Mouse (Mus musculus) testis, postnatal 10 days (tissue): ENCODE results near the gene Gm28043.
A peak's percentile ranks its signal among the peaks of the same experiment; 100 is the strongest.

Experiments
- DNase-seq: peaks from one replicate; pipeline ENCODE4 v3.0.0; 2021; ENCODE audit warnings: low spot score

The Gm28043 gene

GRCm38 (mm10) chr17:29627285-29627684 is 12.6 kb downstream of the Gm28043 start:
- no peak for DNase-seq

DNA sequence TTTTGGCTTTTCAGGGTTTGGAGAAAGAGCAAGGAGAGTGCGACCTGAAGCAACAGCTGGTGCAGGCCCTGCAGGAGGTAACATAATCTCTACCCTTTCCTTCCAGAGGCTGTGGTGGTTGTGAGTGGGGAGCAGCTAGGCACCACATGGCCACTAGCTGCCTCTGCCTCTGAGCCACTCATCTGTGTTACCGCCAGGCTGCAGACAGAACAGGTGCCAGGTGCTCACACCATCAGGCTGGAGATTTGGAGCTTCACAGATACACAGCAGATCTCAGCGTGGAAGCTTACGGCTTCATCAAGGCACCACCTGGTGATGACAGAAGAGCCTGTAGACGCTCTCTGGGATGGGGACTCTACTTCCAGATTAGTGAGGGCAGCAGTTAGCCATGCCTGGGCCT is 14.3 kb downstream of the Gm28043 start:
- no peak for DNase-seq

- no peak for DNase-seq
Measured at GRCm38 (mm10) chr17:29629620-29630019, 14.9 kb downstream of the Gm28043 start.

DNA sequence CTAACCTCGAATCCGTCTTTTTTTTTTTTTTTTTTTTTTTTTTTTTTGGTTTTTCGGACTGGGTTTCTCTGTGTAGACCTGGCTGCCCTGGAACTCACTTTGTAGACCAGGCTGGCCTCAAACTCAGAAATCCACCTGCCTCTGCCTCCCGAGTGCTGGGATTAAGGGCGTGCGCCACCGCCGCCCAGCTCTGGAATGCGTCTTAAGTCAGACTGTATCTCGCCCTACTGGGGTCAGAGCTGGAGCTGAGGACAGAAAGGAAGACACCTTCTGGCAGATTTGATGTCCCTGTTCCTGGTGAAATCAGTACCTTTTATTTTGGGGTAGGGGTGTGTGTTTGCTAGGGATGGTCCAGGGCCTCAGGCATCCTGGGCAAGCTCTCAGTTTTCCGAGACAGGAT is 17.6 kb downstream of the Gm28043 start:
- no peak for DNase-seq

DNA sequence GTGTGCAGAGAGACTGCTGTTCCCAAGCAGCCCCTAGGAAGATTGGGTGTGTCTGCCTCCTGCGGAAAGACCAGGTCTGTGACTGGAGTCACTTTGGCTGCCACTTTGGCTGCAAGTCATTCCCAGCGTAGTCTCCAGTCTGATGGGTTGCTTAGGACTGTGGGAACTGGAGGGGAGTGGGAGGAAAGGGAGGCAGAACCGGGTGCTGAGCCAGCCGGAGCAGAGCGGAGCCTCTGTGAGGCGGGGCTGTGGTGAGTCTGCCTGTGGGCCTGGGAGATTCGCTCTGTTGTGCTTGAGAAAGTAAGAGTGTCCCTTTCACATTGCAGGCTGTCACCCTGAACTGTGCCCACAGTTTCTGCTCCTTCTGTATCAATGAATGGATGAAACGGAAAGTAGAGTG is 20.8 kb downstream of the Gm28043 start:
- DNase-seq = no peak

- peak; percentile 72 for DNase-seq
Measured at GRCm38 (mm10) chr17:29636118-29636517, 21.4 kb downstream of the Gm28043 start.

DNA sequence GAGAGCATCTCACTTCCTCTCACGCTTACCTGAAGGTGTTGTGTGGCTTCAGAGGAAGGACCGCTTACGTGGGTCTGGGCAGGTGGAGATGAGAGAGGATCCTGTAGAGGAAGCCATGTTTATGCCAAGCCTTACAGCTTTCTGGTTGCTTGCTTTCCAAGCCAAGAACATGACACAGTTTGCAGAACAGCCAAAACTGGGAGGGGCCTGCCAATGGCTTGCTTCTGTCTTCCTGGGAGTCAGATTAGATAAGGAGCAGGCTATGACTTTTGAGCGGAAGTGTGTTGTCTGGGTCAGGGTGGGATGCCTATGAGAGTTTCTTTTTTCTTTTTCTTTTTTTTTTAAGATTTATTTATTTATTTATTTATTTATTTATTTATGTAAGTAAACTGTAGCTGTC is 22.7 kb downstream of the Gm28043 start:
- no peak for DNase-seq

DNA sequence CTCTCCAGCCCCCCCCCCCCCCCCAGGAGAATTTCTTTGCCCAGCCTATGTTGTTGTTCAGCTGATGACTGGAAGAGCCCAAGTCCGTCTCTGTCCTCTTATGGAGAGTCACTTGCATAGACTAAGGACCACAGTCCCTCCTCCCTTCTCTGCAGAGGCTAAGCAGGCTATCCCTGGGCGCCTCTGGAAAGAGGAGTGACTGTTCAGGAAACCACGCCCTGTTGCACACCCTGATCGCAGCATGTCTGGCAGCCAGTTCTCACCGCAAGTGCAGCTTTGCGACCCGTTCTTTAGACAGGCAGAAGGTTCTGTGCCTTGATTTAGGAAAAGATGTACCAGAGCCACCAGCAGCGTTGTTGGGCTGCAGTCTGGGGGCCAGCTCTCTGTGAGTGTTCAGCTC is 23.2 kb downstream of the Gm28043 start:
- no peak for DNase-seq

DNA sequence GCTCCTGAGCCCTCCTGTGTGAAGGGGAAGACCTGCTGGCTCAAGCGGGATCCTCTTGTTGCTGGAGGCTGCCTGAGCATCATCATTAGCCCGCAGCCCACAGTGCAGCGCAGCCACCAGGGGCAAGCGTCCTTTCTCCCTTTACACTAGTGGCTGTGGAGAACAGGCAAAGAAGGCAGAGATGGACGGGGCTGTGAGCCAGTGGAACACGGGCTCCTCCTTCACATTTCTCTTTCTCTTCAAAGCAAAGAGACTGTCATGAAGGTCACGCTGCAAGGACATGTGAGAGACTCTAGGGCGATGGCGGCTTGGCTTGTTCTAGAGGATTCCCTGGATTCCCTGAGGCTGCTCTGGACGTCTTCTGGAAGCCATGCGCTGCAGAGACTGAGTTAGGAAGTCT is 26.3 kb downstream of the Gm28043 start:
- peak; percentile 48 for DNase-seq

DNA sequence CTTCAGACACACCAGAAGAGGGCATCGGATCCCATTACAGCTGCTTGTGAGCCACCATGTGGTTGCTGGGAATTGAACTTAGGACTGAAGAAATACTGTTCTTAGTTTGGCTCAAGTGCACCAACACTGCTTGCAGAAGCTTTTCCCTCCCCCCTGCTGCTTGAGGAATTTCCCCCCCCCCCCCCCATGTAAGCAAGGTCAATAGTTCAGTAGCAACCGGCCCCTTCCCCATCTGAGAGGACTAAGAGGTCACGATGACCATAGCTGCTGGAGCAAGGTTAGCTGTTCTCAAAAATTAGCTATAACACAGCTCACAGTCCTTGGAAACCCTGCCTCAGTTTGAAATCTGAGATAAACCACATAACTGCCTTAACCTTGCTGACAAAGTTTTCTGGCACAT is 27.5 kb downstream of the Gm28043 start:
- no peak for DNase-seq

- no peak for DNase-seq
Measured at GRCm38 (mm10) chr17:29658249-29658648, 43.6 kb downstream of the Gm28043 start.

GRCm38 (mm10) chr17:29660076-29660761 is 45.5 kb downstream of the Gm28043 start, which contains the start of gene Cmtr1:
Gene Cmtr1, plus strand, starts transcription at chr17:29660595.
- DNase-seq = peak; percentile 98

- peak; percentile 48 for DNase-seq
Measured at GRCm38 (mm10) chr17:29660762-29661391, 46.2 kb downstream of the Gm28043 start.

- peak; percentile 60 for DNase-seq
Measured at GRCm38 (mm10) chr17:29662145-29662544, 47.5 kb downstream of the Gm28043 start.

DNA sequence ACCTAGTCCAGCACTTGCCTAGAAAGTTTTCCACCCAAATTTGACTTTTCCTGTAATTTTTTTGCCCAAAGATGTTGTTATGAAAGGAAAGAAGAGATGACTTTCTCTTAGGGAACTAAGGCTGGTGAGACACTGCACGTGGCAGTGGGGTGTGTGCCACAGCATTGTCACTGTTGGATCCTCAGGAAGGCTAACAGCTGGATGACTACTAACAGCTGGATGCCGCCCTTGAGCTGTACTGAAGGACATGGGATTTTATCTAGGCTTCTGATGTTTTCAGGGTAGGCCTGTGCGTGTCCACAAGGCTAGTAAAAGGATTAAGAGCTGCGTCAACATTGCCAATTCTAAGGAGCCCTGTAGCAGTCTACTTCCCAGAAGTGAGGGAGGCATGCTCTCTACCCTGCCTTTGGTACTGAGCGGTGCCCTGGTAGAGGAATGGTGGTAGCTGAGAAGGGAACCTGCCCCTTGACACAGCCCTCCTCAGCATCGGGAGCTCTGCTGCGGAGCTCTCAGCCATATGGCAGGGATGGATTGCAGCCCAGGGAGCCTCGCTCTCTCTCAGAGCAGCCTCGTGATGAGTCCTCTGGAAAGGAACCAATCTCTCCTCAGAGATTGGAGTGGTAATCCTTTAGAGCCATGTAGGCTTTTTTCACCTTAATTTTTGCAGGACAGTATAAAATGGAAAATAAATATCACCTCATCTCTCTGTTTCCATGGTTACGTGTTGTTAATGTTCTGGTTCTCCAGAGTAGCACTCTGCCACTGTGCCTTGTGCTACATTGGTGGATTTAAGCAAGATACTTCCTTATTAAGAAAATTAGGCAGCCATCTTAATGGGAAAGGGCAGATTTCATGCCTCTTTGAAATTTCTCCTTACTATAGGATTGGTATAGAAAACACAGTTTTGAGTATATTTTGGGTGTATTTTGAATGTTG is 53.6 kb downstream of the Gm28043 start:
- no peak for DNase-seq

DNA sequence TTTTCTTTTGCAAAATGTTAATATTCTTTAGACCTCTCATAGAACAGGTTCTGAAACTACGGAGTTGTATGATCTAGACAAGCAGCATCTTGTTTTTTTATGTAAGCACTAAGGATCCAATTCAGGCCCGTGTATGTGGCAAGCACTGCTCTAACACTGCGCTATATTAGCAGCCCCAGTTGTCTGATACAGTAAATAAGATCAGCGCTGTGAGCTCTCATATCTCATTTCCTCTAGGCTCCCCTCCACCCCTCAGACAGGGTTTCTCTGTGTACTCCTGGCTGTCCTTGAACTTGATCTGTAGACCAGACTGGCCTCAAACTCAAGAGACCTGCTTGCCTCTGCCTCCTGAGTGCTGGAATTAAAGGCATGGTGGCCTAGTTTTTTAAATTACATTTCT is 54.4 kb downstream of the Gm28043 start:
- DNase-seq = no peak

GRCm38 (mm10) chr17:29669936-29670335 is 55.3 kb downstream of the Gm28043 start:
- DNase-seq = no peak

DNA sequence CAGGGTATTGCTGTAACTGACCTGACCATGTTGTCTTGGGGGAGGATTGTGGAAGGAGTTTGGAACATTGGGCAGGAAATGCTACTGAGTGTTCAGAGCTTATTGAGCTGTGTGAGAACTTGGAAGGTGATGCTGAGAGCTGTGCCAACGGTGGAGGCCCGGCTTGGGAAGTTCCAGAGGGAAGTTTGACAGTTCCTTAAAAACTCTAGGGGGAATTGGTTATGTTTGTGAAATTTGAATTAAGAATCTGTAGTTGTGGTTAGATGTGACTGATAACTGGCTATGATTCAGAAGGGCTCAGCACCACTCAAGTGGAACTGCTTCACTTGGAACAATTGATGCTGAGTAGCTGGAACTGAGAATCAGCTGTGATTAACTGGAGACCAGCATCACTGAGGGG is 56.3 kb downstream of the Gm28043 start:
- DNase-seq = no peak

- DNase-seq = no peak
Measured at GRCm38 (mm10) chr17:29673325-29673724, 58.6 kb downstream of the Gm28043 start.

- no peak for DNase-seq
Measured at GRCm38 (mm10) chr17:29678526-29678925, 63.9 kb downstream of the Gm28043 start.

DNA sequence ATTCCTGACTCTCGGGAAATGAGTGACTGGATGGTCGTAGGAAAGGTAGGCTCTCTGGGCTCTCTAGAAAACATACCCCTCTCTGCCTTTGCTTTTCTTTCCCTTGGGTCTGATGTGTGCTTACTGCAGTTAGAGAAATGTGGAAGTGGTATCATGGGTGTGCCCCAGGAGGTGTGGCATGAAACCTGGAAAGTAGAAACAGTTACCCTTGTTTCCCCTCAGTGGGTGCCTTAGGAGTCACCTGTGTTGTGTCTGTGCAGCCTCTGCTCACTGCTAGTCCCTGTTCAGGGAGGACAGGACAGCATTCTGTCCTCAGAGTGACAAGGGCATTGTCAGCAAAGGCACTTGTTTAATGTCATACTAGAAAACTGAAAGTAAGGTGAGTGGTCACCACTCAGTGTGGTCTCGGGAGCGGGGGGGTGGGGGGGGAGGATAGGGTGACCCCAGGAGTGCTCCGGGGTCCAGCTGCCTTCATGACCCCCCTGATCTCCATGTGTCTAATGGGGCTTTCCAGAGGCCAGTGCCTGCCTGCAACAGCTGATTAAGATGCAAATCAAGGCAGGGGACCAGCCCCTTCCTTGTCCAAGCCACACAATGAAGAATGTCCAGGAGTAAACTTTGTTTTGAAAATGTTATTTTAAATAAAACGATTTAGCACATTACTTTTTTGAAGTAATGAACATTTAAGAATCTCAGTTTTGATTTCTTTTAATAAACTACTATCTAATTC is 64.5 kb downstream of the Gm28043 start:
- DNase-seq = no peak

GRCm38 (mm10) chr17:29680174-29680573 is 65.5 kb downstream of the Gm28043 start:
- DNase-seq = no peak
